Mouse (Mus musculus) liver, embryonic 13.5 days (tissue): ENCODE results near the gene Plcxd2. TPM values are rescaled to one million over a fixed set of nuclear protein-coding genes. Genes with fewer than 3 reads are reported as not detected.

Experiments
- ATAC-seq: fragments of 200-750 bp; cut with Nextera tagmentation; 2 replicates; pipeline ENCODE4 v1.8.0; 2017; ENCODE audit warnings: low read depth, mild to moderate bottlenecking, moderate number of reproducible peaks, moderate library complexity
- DNase-seq: peaks from one replicate; pipeline ENCODE4 v3.0.0; 2022
- H3K27ac ChIP-seq: fragments of 300-500 bp; sonication (generic); 2 replicates; pipeline ENCODE4 v1.5.1; 2015; ENCODE audit warnings: moderate library complexity, mild to moderate bottlenecking, inconsistent platforms
- H3K27me3 ChIP-seq: fragments of 300-500 bp; sonication (generic); 2 replicates; pipeline ENCODE4 v1.6.1; 2015; ENCODE audit warnings: mild to moderate bottlenecking, inconsistent platforms
- H3K36me3 ChIP-seq: fragments of 300-500 bp; sonication (generic); 2 replicates; pipeline ENCODE4 v1.6.1; 2015; ENCODE audit warnings: mild to moderate bottlenecking, inconsistent platforms
- H3K4me1 ChIP-seq: fragments of 300-500 bp; sonication (generic); replicated peaks from 2 replicates; pipeline ENCODE4 v1.6.1; 2015; ENCODE audit warnings: inconsistent platforms
- H3K4me2 ChIP-seq: fragments of 300-500 bp; sonication (generic); 2 replicates; pipeline ENCODE4 v1.6.1; 2015; ENCODE audit warnings: inconsistent platforms, mild to moderate bottlenecking, moderate library complexity
- H3K4me3 ChIP-seq: fragments of 300-500 bp; sonication (generic); replicated peaks from 2 replicates; pipeline ENCODE4 v1.5.1; 2015; ENCODE audit warnings: mild to moderate bottlenecking, inconsistent platforms
- H3K9ac ChIP-seq: fragments of 300-500 bp; sonication (generic); 2 replicates; pipeline ENCODE4 v1.6.1; 2015; ENCODE audit warnings: mild to moderate bottlenecking, inconsistent platforms
- H3K9me3 ChIP-seq: fragments of 300-500 bp; sonication (generic); replicated peaks from 2 replicates; pipeline ENCODE4 v1.6.1; 2016; ENCODE audit warnings: inconsistent platforms
- WGBS: fragments of 180-500 bp; shearing (Covaris S2); methylation state at CpG from one replicate; pipeline ENCODE4 v1.1.7; 2015; ENCODE audit not compliant: insufficient replicate concordance; 5-methylcytosine and 5-hydroxymethylcytosine counted together
- polyA plus RNA-seq: library from polyadenylated mRNA; unstranded; fragments of >200 nt; fragmentation: Nextera tagmentation; extraction: Ambion mirVana; gene quantifications from 2 replicates; pipeline ENCODE4 v1.2.1, GENCODE M21; 2015

Gene Plcxd2
- polyA plus RNA-seq, 1 experiment from 2014 or later: 2.2 TPM

DNA sequence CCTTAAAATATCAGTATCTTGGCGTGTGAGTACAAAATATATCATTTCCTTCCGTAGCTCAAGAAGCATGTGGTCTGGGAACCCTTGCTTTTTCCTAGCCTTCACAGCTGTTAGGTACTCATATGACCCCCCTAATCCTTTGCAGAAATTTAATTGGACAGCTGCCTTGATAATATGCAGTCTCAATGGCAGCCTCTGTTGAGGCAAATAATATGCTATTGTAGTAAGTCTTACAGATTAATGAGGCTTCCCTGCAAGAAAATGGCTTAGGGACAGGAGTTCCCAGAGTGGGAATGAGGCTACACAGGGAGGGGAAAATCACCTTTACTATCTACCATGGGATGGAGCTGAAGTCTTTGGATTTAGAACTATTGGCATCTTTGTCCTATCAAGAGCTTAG is 73.5 kb downstream of the Plcxd2 start:
- Histone ChIP-seq H3K4me2 (no peak overlapping the region), H3K9me3 (no peaks in the 10 kb centered on the region), H3K27ac (no peak overlapping the region), H3K4me3 (no peak overlapping the region), H3K36me3 (no peaks in the 10 kb centered on the region), H3K9ac (no peak overlapping the region), H3K27me3 (no peaks in the 10 kb centered on the region), H3K4me1 (no peaks in the 10 kb centered on the region)
- ATAC-seq (no peak), DNase-seq (no peak)
- WGBS: 63% methylated on average over 2 of the region's 2 CpGs

DNA sequence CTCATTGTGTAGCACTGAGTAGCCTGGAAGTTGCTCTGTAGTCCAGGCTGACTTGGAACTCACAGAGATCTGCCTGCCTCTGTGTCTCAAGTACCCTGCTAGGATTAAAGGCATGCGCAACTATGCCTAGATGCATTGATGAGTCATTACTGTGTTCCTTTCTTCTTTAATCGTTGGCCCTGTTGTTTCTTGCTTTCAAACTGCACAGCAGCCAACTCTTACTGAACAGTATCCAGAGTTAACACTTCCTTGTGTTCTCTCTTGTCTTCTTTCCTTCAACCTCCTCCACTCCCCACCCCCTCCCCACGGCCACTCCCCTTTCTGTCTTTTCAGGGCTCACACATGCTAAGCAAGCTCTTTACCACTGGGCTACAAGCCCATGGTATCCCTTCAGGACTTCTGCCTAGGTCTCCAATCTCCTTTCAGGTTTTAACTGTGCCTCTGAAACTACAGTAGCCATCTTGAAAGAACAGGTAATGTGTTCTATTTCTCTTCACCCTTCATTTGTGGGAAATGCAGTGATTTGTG is 74.0 kb downstream of the Plcxd2 start:
- no peaks in the 10 kb centered on the region for H3K4me1 ChIP-seq
- H3K9ac ChIP-seq: no peak overlapping the region
- H3K4me2 ChIP-seq: no peak overlapping the region
- WGBS: 56% methylated on average over 3 of the region's 3 CpGs
- H3K27ac ChIP-seq: no peak overlapping the region
- H3K9me3 ChIP-seq: no peaks in the 10 kb centered on the region
- H3K36me3 ChIP-seq: no peaks in the 10 kb centered on the region
- H3K27me3 ChIP-seq: no peaks in the 10 kb centered on the region
- DNase-seq (no peak), ATAC-seq (no peak)
- no peak overlapping the region for H3K4me3 ChIP-seq

DNA sequence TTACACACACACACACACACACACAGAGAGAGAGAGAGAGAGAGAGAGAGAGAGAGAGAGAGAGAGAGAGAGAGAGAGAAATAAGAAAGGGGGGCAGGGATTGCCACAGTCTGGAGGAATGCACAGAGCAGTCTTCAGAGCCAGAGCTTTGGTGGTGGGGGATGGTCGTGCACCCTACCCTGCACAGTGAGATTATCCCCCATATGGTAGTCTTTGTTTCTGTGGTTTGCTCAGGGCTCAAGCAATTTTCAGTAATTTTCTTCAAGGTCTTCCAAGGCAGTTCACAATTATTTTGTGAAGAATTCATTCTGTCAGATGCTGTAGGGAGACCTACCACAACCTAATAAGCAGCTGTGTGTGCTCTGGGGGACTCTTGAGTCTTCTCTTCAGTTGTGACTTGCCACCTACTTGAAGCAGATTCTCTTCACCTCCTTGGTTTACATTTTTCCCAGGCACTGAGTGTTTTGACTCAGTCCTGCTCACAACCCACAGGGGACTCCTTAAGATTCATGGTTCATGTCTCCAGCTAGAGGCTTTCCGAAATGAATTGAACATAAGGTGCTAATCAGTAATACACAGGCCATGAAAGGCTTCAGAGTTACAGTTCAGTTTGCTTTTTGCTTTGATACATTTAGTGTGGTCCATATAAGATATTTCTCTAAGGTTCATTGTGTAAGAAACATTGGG is 75.2 kb downstream of the Plcxd2 start:
- no peak for ATAC-seq
- no peak for DNase-seq

DNA sequence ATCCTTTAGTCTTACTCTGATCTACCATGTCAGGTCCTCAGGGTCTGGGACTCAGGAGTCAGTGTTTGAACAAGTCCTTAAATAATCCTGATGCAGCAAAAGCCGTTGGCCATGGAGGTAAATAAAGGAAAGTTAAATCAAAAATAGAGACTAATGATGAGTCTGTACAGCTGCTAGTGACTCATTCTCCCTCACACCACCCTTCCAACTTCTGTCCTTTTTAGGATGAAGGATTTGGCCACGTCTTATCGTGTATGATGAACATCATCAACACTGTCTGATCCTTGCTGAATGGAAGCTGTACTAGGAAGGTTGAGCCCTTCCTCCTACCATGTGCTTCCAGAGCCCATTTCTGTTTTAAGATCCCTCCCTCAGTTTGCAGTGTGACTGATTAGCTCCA is 79.7 kb downstream of the Plcxd2 start:
- no peak for ATAC-seq
- no peak overlapping the region for H3K4me2 ChIP-seq
- H3K27me3 ChIP-seq: no peaks in the 10 kb centered on the region
- no peak for DNase-seq
- H3K4me3 ChIP-seq: no peak overlapping the region
- H3K9me3 ChIP-seq: no peaks in the 10 kb centered on the region
- WGBS: 63% methylated on average over 3 of the region's 3 CpGs
- H3K4me1 ChIP-seq: peaks cover 10% of the 10 kb centered on the region
- H3K36me3 ChIP-seq: no peaks in the 10 kb centered on the region
- H3K27ac ChIP-seq: no peak overlapping the region
- no peak overlapping the region for H3K9ac ChIP-seq

More for the DNA sequence above, 75.2 kb downstream of the Plcxd2 start:
- H3K36me3 ChIP-seq: no peaks in the 10 kb centered on the region
- H3K27ac ChIP-seq: no peak overlapping the region
- H3K4me2 ChIP-seq: no peak overlapping the region
- no peaks in the 10 kb centered on the region for H3K9me3 ChIP-seq
- no peaks in the 10 kb centered on the region for H3K4me1 ChIP-seq
- H3K9ac ChIP-seq: no peak overlapping the region
- H3K27me3 ChIP-seq: no peaks in the 10 kb centered on the region
- WGBS: 57% methylated on average over 2 of the region's 2 CpGs
- no peak overlapping the region for H3K4me3 ChIP-seq

DNA sequence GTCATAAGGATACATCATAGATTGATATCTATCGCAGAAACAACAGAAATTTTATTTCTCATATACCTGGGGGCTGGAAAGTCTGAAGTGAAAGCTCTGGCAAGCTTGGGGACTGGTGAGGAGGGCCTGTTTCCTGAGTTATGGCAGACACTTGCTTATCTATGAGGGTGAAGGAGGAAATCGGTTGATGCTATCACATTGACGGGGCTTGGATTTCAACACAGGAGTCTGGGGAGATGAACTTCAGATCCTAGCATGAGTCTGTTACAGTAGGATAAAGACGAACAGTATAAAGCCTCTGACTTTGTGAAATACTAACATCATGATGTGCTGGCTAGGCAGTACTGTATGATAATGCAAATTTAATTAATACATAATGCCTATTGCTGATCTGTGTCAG is 81.9 kb downstream of the Plcxd2 start:
- Histone ChIP-seq H3K27me3 (no peaks in the 10 kb centered on the region), H3K4me1 (peaks cover 13% of the 10 kb centered on the region), H3K36me3 (no peaks in the 10 kb centered on the region), H3K9me3 (no peaks in the 10 kb centered on the region), H3K4me3 (no peak overlapping the region), H3K4me2 (no peak overlapping the region), H3K9ac (no peak overlapping the region), H3K27ac (no peak overlapping the region)
- 18% methylated on average over 4 of the region's 4 CpGs for WGBS
- ATAC-seq (no peak), DNase-seq (no peak)

DNA sequence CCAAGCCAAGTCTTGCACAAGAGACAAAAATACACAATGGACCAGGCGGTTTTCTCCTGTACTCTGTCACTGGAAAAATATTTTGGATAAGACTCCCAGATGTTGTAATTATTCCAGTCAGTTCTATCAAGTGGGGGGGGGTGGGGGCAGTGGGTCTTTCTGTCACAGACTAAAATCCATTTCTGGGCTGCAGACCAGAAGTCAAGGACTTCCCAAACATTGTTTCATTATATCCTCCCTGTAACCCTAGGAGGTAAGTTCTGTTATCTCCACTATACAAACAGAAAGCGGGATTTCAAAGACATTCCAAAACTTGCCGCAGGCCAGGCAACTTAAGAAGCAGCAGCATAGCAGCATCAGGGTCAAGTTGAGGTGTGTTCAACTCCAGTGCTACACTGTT is 82.4 kb downstream of the Plcxd2 start:
- DNase-seq (no peak), ATAC-seq (peak; percentile 29; the same call in 1 of the 2 replicates)
- H3K9me3 ChIP-seq: no peaks in the 10 kb centered on the region
- no peaks in the 10 kb centered on the region for H3K36me3 ChIP-seq
- no peak overlapping the region for H3K4me3 ChIP-seq
- no peak overlapping the region for H3K27ac ChIP-seq
- H3K27me3 ChIP-seq: no peaks in the 10 kb centered on the region
- WGBS: 45% methylated on average over 3 of the region's 3 CpGs
- H3K9ac ChIP-seq: no peak overlapping the region
- H3K4me1 ChIP-seq: peaks cover 13% of the 10 kb centered on the region
- no peak overlapping the region for H3K4me2 ChIP-seq

DNA sequence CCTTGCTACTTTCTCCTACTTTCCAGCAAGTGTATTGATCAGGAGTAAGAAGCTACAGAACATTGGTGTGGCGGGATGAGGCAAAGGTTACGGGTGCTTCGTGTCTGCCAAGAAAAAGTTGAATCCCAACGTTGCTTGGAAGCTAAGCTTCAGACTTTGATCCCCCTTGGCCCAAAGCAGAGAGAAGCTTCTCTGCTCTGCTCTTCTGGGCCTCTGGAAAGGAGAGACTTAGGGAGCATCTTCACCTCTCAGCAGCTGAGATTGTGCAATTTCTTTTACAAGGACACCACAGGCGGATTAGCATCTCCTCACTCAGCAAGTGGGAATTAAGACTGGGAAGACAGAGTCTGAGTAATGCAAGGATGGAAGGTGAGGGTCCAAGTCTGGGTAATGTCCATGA is 83.1 kb downstream of the Plcxd2 start:
- H3K9ac ChIP-seq: no peak overlapping the region
- peaks cover 13% of the 10 kb centered on the region for H3K4me1 ChIP-seq
- DNase-seq: no peak
- H3K4me2 ChIP-seq: no peak overlapping the region
- no peaks in the 10 kb centered on the region for H3K9me3 ChIP-seq
- no peak overlapping the region for H3K4me3 ChIP-seq
- no peaks in the 10 kb centered on the region for H3K36me3 ChIP-seq
- 62% methylated on average over 5 of the region's 5 CpGs for WGBS
- no peak for ATAC-seq
- no peaks in the 10 kb centered on the region for H3K27me3 ChIP-seq
- no peak overlapping the region for H3K27ac ChIP-seq

DNA sequence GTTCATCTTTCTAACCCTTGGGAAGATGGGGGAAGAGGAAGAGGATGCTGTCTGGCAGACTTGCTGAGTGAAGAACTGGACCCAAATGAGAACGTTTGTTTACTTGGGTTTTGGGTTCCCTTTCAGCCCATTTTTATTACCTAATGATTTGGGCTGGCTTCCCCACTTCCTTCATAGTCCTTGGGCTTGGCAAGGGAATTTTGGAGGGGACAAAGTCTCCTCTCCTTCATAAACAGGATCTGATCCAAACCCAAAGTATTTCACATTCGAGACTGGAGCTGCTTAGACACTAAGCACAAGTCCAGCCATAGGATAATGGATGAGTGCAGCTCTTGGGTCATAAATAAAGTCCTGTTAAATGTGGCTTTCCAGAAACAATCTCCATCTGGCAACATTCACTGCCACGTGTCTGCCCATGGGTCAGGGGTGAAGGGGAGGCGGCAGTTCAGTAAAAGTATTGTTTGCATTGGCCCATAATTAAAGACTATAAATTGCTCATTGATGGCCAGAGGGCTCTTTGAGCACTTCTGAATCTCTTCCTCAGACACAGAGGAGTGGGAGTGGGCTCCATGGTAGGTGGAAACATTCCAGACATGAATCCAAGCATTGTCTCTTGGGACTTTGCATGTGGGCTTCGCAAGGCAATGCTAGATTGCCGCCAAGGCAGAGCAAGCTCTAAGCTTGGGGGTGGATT is 86.1 kb downstream of the Plcxd2 start:
- Histone ChIP-seq H3K36me3 (no peaks in the 10 kb centered on the region), H3K4me3 (no peak overlapping the region), H3K4me2 (no peak overlapping the region), H3K27me3 (no peaks in the 10 kb centered on the region), H3K27ac (no peak overlapping the region), H3K9me3 (no peaks in the 10 kb centered on the region), H3K4me1 (peaks cover 13% of the 10 kb centered on the region), H3K9ac (no peak overlapping the region)
- no peak for DNase-seq
- 60% methylated on average over 6 of the region's 6 CpGs for WGBS
- ATAC-seq: no peak

DNA sequence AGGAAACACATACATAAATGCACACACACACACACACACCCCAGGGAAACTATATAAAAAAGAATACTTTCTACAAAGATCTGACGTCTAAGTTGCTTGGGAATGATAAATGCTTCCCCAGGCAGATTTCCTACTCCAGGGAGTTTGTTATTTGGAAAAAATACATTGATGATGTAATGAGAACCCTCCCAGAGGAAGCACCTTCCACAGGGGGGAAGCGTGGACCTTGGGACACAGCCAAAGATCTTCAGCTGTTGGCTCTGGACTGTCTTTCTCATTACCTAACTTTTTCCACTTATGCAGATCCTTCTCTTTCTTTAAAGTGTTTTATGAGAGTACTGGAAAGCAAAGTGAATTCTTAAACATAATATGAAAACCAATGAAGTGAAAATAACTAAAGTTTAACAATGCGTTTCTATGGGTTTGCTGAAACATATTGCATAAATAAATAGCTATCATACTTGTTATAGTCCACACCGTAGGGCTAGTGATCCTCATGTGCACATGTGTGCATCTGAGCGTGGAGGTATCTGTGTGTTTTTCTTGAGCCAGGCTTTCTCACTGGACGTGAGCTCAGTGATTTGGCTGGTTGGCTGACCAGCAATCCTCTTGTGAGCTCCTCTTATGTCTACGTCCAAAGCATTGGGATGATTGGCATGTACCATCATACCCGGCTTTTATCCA is 87.3 kb downstream of the Plcxd2 start:
- Histone ChIP-seq H3K9me3 (no peaks in the 10 kb centered on the region), H3K27me3 (no peaks in the 10 kb centered on the region), H3K4me3 (no peak overlapping the region), H3K36me3 (no peaks in the 10 kb centered on the region), H3K4me2 (no peak overlapping the region), H3K9ac (no peak overlapping the region), H3K27ac (no peak overlapping the region), H3K4me1 (peaks cover 9% of the 10 kb centered on the region; the same call in 1 of the 2 replicates)
- ATAC-seq (no peak), DNase-seq (no peak)
- whole genome bisulfite sequencing: 64% methylated on average over 8 of the region's 8 CpGs

DNA sequence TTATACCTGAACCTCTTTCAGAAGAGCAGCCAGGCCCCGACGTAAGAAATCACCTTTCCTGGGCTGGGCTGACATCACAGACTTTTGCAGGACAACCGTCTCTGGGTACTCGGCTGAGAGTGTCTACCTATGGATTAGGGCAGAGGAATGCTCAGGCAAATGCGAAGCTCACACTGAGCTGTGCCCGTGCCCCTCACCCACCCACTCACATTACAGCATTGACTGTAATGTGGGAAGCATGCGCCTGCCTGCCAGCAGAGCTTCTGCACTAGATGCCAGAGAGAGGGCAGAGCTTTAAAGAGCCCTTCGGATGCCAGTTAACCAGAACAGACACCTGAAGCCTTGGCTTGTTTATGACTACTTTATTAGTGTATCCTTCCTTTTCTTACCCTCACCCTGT is 90.4 kb downstream of the Plcxd2 start:
- H3K4me2 ChIP-seq: no peak overlapping the region
- no peak for DNase-seq
- H3K27me3 ChIP-seq: no peaks in the 10 kb centered on the region
- WGBS: 64% methylated on average over 8 of the region's 8 CpGs
- H3K4me1 ChIP-seq: 0 out of 2 replicates have a peak, but pooled peaks cover 3% of the 10 kb centered on the region
- no peak overlapping the region for H3K4me3 ChIP-seq
- no peak for ATAC-seq
- no peaks in the 10 kb centered on the region for H3K36me3 ChIP-seq
- no peak overlapping the region for H3K9ac ChIP-seq
- H3K9me3 ChIP-seq: no peaks in the 10 kb centered on the region
- H3K27ac ChIP-seq: no peak overlapping the region
